Mouse (Mus musculus): ENCODE results near the gene Tesk1.

- peak; percentile 88 for TF ChIP-seq POLR2A (IDR thresholded peaks at IDR 0.05; ENCODE audit: extremely low read depth, insufficient read depth, low read length)
- TF ChIP-seq CTCF (IDR thresholded peaks at IDR 0.05; ENCODE audit: extremely low read depth, insufficient read depth, low read length): peak; percentile 31; the same call in 1 of the 2 replicates
Observed at GRCm38 (mm10) chr4:43406162-43406971, 35.4 kb upstream of the Tesk1 start.
